Mouse (Mus musculus) C2C12 (cell line): ENCODE results near the gene Srsf3. TPM values are rescaled to one million over a fixed set of nuclear protein-coding genes. Genes with fewer than 3 reads are reported as not detected.

ENCODE experiments used
- H3K27me3 ChIP-seq: one replicate; pipeline ENCODE4 v1.6.1; 2011; ENCODE audit not compliant: control insufficient read depth, insufficient read depth, insufficient read length
- H3K36me3 ChIP-seq: one replicate; pipeline ENCODE4 v1.6.1; 2011; ENCODE audit not compliant: control insufficient read depth, insufficient read depth
- H3K4me3 ChIP-seq: one replicate; pipeline ENCODE4 v1.5.1; 2011; ENCODE audit warnings: mild to moderate bottlenecking, control low read depth; ENCODE audit not compliant: poor library complexity, insufficient read depth, severe bottlenecking
- H3K79me2 ChIP-seq: one replicate; pipeline ENCODE4 v1.6.1; 2011; ENCODE audit not compliant: control insufficient read depth, insufficient read depth
- H3K79me3 ChIP-seq: one replicate; pipeline ENCODE4 v1.6.1; 2011; ENCODE audit warnings: low read depth, control low read depth
- H3ac ChIP-seq: one replicate; pipeline ENCODE3; 2011; ENCODE audit warnings: low read depth; ENCODE audit not compliant: control insufficient read depth, insufficient read length
- CEBPB ChIP-seq: IDR thresholded peaks from one replicate; pipeline ENCODE4 v1.6.1; 2011; ENCODE audit warnings: low read depth, mild to moderate bottlenecking, control low read depth, moderate library complexity
- CTCF ChIP-seq: IDR thresholded peaks from one replicate; pipeline ENCODE4 v1.5.1; 2011; ENCODE audit not compliant: control insufficient read depth, insufficient read depth, insufficient read length
- FOSL1 ChIP-seq: IDR thresholded peaks from one replicate; pipeline ENCODE4 v1.8.0; 2011; ENCODE audit warnings: mild to moderate bottlenecking, low read length; ENCODE audit not compliant: poor library complexity, insufficient read depth, severe bottlenecking
- MAX ChIP-seq: IDR thresholded peaks from one replicate; pipeline ENCODE4 v1.6.1; 2011; ENCODE audit warnings: mild to moderate bottlenecking, control low read depth
- MYOD1 ChIP-seq: IDR thresholded peaks from one replicate; pipeline ENCODE4 v1.6.1; 2011; ENCODE audit warnings: low read depth; ENCODE audit not compliant: control insufficient read depth, insufficient read length
- MYOG ChIP-seq: IDR thresholded peaks from one replicate; pipeline ENCODE4 v1.6.1; 2011; ENCODE audit not compliant: control insufficient read depth, insufficient read length; ENCODE audit errors: extremely low read depth
- USF1 ChIP-seq: IDR thresholded peaks from one replicate; pipeline ENCODE4 v1.6.1; 2011; ENCODE audit warnings: low read depth, mild to moderate bottlenecking, control low read depth, moderate library complexity
- long read RNA-seq, 2 experiments: library from polyadenylated mRNA; unstranded; transcript quantifications; one replicate each; pipeline ENCODE4 v2.0.0; 2019 to 2020
- polyA plus RNA-seq: library from polyadenylated mRNA; unstranded; fragments of >200 nt; fragmentation: generic; extraction: Trizol; gene quantifications from one replicate; pipeline ENCODE4 v1.2.1, GENCODE M21; 2012; ENCODE audit warnings: missing spikeins

The Srsf3 gene
- 235 TPM for polyA plus RNA-seq
- long read RNA-seq, experiment 1, transcript Srsf3-202 (6 exons, 2,618 nt), result major isoform, 364 of 408 reads
- long read RNA-seq, experiment 1, transcript Srsf3-201 (7 exons, 2,594 nt), result minor isoform, 9 of 408 reads
- long read RNA-seq, experiment 1, partial matches to known transcripts, result 11 of 408 reads
- long read RNA-seq, experiment 1, other reads (novel, unspliced or antisense), result 24 of 408 reads
- long read RNA-seq, experiment 2, full-length matches to known transcripts, result 1,909 of 1,936 reads
- long read RNA-seq, experiment 2, partial matches to known transcripts, result 6 of 1,936 reads
- long read RNA-seq, experiment 2, other reads (novel, unspliced or antisense), result 21 of 1,936 reads

DNA sequence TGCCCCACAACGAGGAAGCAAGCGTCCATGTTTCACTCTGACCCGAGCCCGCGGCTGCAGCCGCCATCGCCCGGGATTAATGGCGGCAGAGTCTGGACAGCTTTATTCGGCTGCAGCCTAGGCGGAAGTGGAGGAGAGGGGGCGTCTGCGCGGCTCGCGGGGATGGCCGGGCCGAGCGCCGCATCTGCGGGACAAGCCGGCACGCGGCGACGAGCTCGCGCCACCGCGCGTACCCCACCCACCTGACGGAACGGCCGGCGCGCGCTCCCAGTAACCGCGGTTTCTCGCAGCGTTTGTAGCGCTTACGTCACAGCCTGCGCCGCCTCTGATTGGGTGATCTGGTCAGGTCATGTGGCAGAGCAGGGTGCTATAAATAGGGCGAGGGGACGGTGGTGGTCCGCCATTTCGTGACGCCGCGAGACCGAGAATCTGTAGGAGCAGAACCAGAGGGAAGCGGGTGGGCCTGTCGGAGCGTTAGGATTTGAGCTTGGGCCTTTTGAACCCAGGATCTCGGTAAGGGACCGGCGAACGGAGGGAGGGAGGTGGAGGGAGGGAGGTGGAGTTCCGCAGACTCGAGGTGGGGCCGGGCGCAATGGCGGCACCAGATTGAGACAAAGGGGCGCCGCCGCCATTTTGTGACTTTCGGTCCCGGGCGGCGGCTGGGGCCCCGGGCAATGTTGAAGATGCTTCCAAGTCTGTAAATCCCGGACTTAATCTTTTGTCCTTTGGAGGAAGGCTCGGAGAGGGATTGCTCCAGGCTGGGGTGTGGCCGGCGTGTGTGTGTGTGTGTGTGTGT lies at the start of gene Srsf3:
TSS of gene Srsf3 (plus strand) at position 355 of the 796 bp plus-strand sequence.
- Histone ChIP-seq H3K4me3 (peak within 1 kb of the TSS; percentile 89), H3K79me3 (peaks cover 49% of the 10 kb centered on the region), H3ac (peak within 1 kb of the TSS; percentile 90), H3K79me2 (peaks cover 62% of the 10 kb centered on the region), H3K27me3 (no peaks in the 10 kb centered on the region), H3K36me3 (peaks cover 44% of the 10 kb centered on the region)
- TF ChIP-seq MYOD1, result no peak
- no peak for TF ChIP-seq CTCF
- no peak for TF ChIP-seq FOSL1
- TF ChIP-seq MYOG, result no peak
- TF ChIP-seq CEBPB, result no peak
- TF ChIP-seq USF1, result peak; percentile 95
- peak; percentile 84 for TF ChIP-seq MAX

DNA sequence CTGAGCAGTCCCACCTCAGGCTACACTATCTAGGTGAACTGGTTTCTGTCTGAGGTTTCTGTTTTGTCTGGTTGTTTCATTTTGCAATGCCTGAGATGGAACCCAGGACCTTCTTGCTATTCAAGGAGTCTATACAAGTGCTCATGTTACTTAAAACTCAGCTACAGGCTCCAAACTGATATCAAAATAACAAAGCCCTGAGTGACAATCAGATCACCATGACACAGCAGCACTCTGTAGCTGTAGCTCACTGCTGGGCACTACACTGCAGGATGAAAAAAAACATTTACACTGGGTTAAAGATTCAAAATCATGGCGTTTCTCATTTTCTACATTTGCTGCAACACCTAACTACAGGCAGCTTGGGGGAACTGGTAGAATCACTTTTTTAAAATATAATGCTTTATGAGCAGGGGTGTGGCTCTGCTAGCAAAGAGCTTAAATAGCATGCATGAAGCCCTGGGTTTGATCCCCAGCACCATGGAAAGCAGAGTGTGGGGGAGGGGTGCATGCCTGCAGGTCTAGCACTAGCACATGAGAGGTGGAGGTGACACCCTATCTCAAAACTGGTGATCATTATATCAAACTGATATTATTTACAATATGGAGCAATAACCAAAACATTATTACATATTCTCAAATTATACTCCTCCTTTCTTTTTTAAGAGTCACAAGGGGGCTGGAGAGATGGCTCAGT lies 47.6 kb upstream of the Srsf3 start:
- no peaks in the 10 kb centered on the region for H3K27me3 ChIP-seq
- no peaks in the 10 kb centered on the region for H3K79me2 ChIP-seq
- H3ac ChIP-seq, result no peak overlapping the region
- H3K36me3 ChIP-seq, result peaks cover 60% of the 10 kb centered on the region
- H3K4me3 ChIP-seq, result no peak overlapping the region
- no peak for TF ChIP-seq MAX
- no peak for TF ChIP-seq MYOG
- TF ChIP-seq CTCF, result no peak
- TF ChIP-seq MYOD1, result no peak
- no peak for TF ChIP-seq CEBPB
- no peak for TF ChIP-seq USF1
- no peak for TF ChIP-seq FOSL1
- H3K79me3 ChIP-seq, result no peaks in the 10 kb centered on the region

DNA sequence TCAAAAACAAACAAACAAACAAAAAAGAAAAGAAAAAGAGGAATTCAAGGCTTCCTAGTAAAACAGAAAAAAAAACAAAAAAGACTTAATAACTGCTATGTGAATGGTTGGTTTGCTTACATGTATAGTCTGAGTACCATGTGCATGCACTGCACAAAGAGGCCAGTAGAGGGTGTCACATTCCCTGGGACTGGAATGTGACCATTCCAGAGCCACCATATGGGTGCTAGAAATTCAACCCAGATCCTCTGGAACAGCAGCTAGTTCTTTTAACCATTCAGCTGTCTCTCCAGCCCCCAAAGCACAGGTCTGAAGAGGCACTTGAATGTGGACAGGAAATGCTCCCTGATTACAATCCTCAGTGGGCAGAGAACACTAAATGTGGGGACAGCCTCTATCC lies 45.6 kb upstream of the Srsf3 start:
- no peak overlapping the region for H3ac ChIP-seq
- TF ChIP-seq USF1, result no peak
- TF ChIP-seq MAX, result peak; percentile 25
- H3K79me3 ChIP-seq, result no peaks in the 10 kb centered on the region
- no peak overlapping the region for H3K4me3 ChIP-seq
- H3K27me3 ChIP-seq, result no peaks in the 10 kb centered on the region
- peaks cover 67% of the 10 kb centered on the region for H3K36me3 ChIP-seq
- no peaks in the 10 kb centered on the region for H3K79me2 ChIP-seq

DNA sequence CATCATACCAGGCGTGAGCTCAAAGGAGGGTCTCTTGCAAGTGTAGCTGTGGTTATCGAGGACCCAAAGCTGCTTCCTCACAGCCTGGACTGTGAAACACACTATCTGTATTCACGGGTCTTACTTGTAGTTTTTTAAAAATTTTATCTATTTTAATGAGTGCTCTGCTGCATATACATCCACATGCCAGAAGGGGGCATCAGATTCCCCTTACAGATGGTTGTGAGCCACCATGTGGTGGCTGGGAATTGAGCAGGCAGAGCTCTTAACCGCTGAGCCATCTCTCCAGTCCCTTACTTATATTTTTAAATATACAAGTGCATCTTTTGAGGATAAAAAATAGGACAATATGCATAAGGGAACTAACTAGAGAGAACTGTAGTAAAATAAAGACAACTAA lies 44.7 kb upstream of the Srsf3 start:
- TF ChIP-seq MAX, result peak; percentile 43
- TF ChIP-seq MYOG, result no peak
- no peak overlapping the region for H3K4me3 ChIP-seq
- peaks cover 64% of the 10 kb centered on the region for H3K36me3 ChIP-seq
- H3K79me2 ChIP-seq, result no peaks in the 10 kb centered on the region
- no peaks in the 10 kb centered on the region for H3K27me3 ChIP-seq
- H3ac ChIP-seq, result no peak overlapping the region
- no peaks in the 10 kb centered on the region for H3K79me3 ChIP-seq

DNA sequence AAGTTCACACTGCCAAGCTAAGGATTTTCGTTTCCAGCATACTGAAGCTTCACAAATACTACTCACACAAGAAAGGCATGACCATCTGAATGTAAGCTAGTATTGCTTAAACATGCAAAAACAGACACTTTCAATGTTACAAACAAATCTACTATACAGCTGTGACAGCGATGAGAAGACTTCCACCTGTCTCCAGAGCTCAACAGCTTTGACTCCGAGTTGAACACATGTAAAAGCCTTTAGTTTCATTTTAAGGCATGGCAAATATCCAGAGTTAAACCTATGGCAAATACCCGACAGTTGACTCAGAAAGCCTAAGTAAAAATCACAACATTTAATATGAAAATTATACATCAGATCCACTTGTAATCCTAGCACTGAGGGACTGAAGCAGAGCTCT lies 44.1 kb upstream of the Srsf3 start:
- Histone ChIP-seq H3K27me3 (no peaks in the 10 kb centered on the region), H3K4me3 (no peak overlapping the region), H3ac (no peak overlapping the region), H3K79me3 (peaks cover under 1% of the 10 kb centered on the region), H3K79me2 (no peaks in the 10 kb centered on the region), H3K36me3 (peaks cover 66% of the 10 kb centered on the region)
- TF ChIP-seq FOSL1 (no peak), USF1 (no peak), MYOG (no peak), CTCF (no peak), CEBPB (no peak), MYOD1 (peak; percentile 38), MAX (no peak)
